Mouse (Mus musculus) T-helper 17 cell (primary cell): Measurements from ENCODE around the gene Cd1d1.
"Not testable (repeated sequence)": the region's sequence is repeated elsewhere in the genome, so short reads cannot be mapped to it uniquely, and the experiment has no call there.

Experiments
- in situ Hi-C, 2 experiments: fragments of 300-600 bp; cut with MboI, MseI; formaldehyde crosslinking; loops; 1 replicate in 1 of 2; 2 replicates in 1 of 2; pipeline ENCODE4 v1.15.1; 2025; ENCODE audit warnings: high pct_unique_total_duplicates in 2 of 2

The Cd1d1 gene

GRCm38 (mm10) chr3:86999415-86999740 is at the start of gene Cd1d1:
Cd1d1 (minus strand) TSS chr3:86999441.
- in situ Hi-C loops = no loop called here

- in situ Hi-C loops = loop anchor here in 1 of 2 experiments (5.0 kb wide), 1 partner anchor 1060 kb away; no protein-coding TSS in a partner anchor
Measured at GRCm38 (mm10) chr3:87047801-87048200, 48.6 kb upstream of the Cd1d1 start.

- in situ Hi-C loops = no loop called here
Measured at GRCm38 (mm10) chr3:87041733-87042132, 42.5 kb upstream of the Cd1d1 start.

GRCm38 (mm10) chr3:87038500-87038899 is 39.3 kb upstream of the Cd1d1 start:
- in situ Hi-C loops = no loop called here

- in situ Hi-C loops = no loop called here
Measured at GRCm38 (mm10) chr3:87034061-87034460, 34.8 kb upstream of the Cd1d1 start.

- in situ Hi-C loops = no loop called here
Measured at GRCm38 (mm10) chr3:87033357-87033756, 34.1 kb upstream of the Cd1d1 start.

- in situ Hi-C loops = no loop called here
Measured at GRCm38 (mm10) chr3:87030855-87031254, 31.6 kb upstream of the Cd1d1 start.

- in situ Hi-C loops = no loop called here
Measured at GRCm38 (mm10) chr3:87017707-87018106, 18.5 kb upstream of the Cd1d1 start.

- in situ Hi-C loops = no loop called here
Measured at GRCm38 (mm10) chr3:87017001-87017400, 17.8 kb upstream of the Cd1d1 start.

GRCm38 (mm10) chr3:87015931-87016330 is 16.7 kb upstream of the Cd1d1 start:
- in situ Hi-C loops = no loop called here

GRCm38 (mm10) chr3:87012406-87012805 is 13.2 kb upstream of the Cd1d1 start:
- in situ Hi-C loops = not testable (repeated sequence)

GRCm38 (mm10) chr3:87008281-87008680 is 9.0 kb upstream of the Cd1d1 start:
- in situ Hi-C loops = not testable (repeated sequence)

GRCm38 (mm10) chr3:87000676-87001075 is 1.4 kb upstream of the Cd1d1 start:
- in situ Hi-C loops = no loop called here

GRCm38 (mm10) chr3:87000051-87000450 is 810 bp upstream of the Cd1d1 start:
- in situ Hi-C loops = no loop called here

- in situ Hi-C loops = not testable (repeated sequence)
Measured at GRCm38 (mm10) chr3:86998433-86999414, 517 bp downstream of the Cd1d1 start.

- in situ Hi-C loops = no loop called here
Measured at GRCm38 (mm10) chr3:86996111-86996510, 3.1 kb downstream of the Cd1d1 start.

- in situ Hi-C loops = no loop called here
Measured at GRCm38 (mm10) chr3:86995381-86995780, 3.9 kb downstream of the Cd1d1 start.

GRCm38 (mm10) chr3:86986969-86987368 is 12.3 kb downstream of the Cd1d1 start:
- in situ Hi-C loops = not testable (repeated sequence)

- in situ Hi-C loops = no loop called here
Measured at GRCm38 (mm10) chr3:86986490-86986889, 12.8 kb downstream of the Cd1d1 start.

- in situ Hi-C loops = no loop called here
Measured at GRCm38 (mm10) chr3:86983382-86983781, 15.9 kb downstream of the Cd1d1 start.

- in situ Hi-C loops = loop anchor here (5.0 to 10.0 kb wide), 3 partner anchors 132 to 192 kb away; no protein-coding TSS in a partner anchor
Measured at GRCm38 (mm10) chr3:86976546-86976945, 22.7 kb downstream of the Cd1d1 start.

GRCm38 (mm10) chr3:86975150-86975549 is 24.1 kb downstream of the Cd1d1 start:
- in situ Hi-C loops = loop anchor here (5.0 to 10.0 kb wide), 3 partner anchors 130 to 190 kb away; no protein-coding TSS in a partner anchor
